In the genomic region with DNA sequence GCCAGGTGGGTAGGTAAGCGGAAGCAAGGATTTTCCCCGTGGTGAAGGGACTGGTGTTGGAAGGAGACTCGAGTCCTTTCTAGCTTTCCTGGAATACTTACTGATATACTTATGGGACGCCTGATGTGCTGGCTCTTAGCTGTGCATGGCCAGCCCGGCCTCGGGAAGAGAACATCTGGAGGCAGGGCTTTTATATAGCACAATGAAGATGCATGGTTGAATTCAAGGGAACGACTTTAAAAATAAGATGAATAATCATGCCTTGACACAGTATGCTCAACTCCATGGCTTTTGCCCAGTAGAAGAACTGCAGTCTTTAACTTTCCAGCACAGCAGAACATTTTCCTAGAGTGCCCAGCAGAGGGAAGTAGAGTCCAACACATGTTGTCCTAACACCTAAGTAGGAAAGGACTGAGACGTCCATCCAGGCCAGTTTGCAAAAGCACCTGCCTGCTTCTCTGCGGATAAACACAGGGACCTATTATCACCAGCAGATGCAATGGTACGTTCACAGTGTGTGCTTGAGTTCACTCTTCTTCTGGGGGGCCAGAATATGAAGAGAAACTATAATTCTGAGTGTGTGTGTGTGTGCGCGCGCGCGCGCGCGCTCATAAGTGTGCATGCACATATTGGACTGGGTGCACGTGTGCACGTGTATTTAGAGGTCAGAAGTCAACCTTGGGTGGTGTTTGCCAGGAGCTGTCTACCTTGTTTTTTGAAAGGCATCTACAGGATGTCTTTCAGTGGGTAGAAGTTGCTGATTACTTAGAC, we compare ENCODE assay signal across 8 mouse cellular contexts. TPM values are rescaled to one million over a fixed set of nuclear protein-coding genes. Genes with fewer than 3 reads are reported as not detected.
A peak's percentile ranks its signal among the peaks of the same experiment; 100 is the strongest.
DNase-seq lines count a peak whose midpoint lies in the region; ATAC-seq lines count a peak whose summit lies in the region.

No protein-coding gene starts in this region.

- 71% methylated on average over 20 of the region's 20 CpGs for WGBS in embryonic facial prominence, embryonic 13.5 days
- 69% methylated on average over 20 of the region's 20 CpGs for WGBS in heart, embryonic 11.5 days (ENCODE audit: insufficient replicate concordance)
- 67% methylated on average over 20 of the region's 20 CpGs for WGBS in limb, embryonic 15.5 days

- H3K4me2 ChIP-seq in embryonic facial prominence, embryonic 13.5 days: no peak overlapping the region
- no peak overlapping the region for H3K4me2 ChIP-seq in heart, embryonic 11.5 days
- H3K4me2 ChIP-seq in limb, embryonic 15.5 days: no peak overlapping the region

- H3K27me3 ChIP-seq in embryonic facial prominence, embryonic 13.5 days: peaks cover 5% of the 10 kb centered on the region; the same call in 1 of the 2 replicates
- no peaks in the 10 kb centered on the region for H3K27me3 ChIP-seq in heart, embryonic 11.5 days (ENCODE audit: control insufficient read depth, insufficient read depth, low read length)
- no peaks in the 10 kb centered on the region for H3K27me3 ChIP-seq in limb, embryonic 15.5 days

- H3K9ac ChIP-seq in embryonic facial prominence, embryonic 13.5 days: no peak overlapping the region
- no peak overlapping the region for H3K9ac ChIP-seq in heart, embryonic 11.5 days (ENCODE audit: low read depth, low read length)
- no peak overlapping the region for H3K9ac ChIP-seq in limb, embryonic 15.5 days

- peaks cover 23% of the 10 kb centered on the region for H3K4me1 ChIP-seq in embryonic facial prominence, embryonic 13.5 days
- H3K4me1 ChIP-seq in heart, embryonic 11.5 days (ENCODE audit: control insufficient read depth, insufficient read depth, low read length): peaks cover 5% of the 10 kb centered on the region; the same call in 1 of the 2 replicates
- peaks cover 14% of the 10 kb centered on the region; the same call in 1 of the 2 replicates for H3K4me1 ChIP-seq in limb, embryonic 15.5 days

- peak; percentile 38 for DNase-seq in CD4-positive helper T cell, adult 2 months (ENCODE audit: low read depth, low spot score)
- DNase-seq in adrenal gland, postnatal 36 days: peak; percentile 57 to 69
- DNase-seq in kidney, adult 9 months: peak; percentile 70
- DNase-seq in testis, postnatal 10 days (ENCODE audit: low spot score): peak; percentile 69

- no peak for ATAC-seq in embryonic facial prominence, embryonic 13.5 days (ENCODE audit: insufficient number of reproducible peaks, insufficient read depth, low FRiP score, low TSS enrichment, low read depth)
- peak; percentile 52; the same call in 1 of the 2 replicates for ATAC-seq in heart, embryonic 11.5 days (replicated peaks; ENCODE audit: insufficient number of reproducible peaks, low FRiP score, low TSS enrichment)
- peak; percentile 49; the same call in 1 of the 2 replicates for ATAC-seq in limb, embryonic 15.5 days (ENCODE audit: insufficient number of reproducible peaks, low FRiP score, low TSS enrichment, low read depth)
- 0 out of 2 replicates have a peak, but pooled peaks have one; percentile 19 for ATAC-seq in monocyte, adult 5-6 weeks (replicated peaks; ENCODE audit: insufficient number of reproducible peaks, low FRiP score, low TSS enrichment, poor library complexity, severe bottlenecking)

- 0 out of 2 replicates have a peak overlapping the region, but pooled peaks have one; percentile 22 for H3K27ac ChIP-seq in embryonic facial prominence, embryonic 13.5 days
- H3K27ac ChIP-seq in heart, embryonic 11.5 days (ENCODE audit: low read depth, low read length): no peak overlapping the region
- no peak overlapping the region for H3K27ac ChIP-seq in limb, embryonic 15.5 days

- no peak overlapping the region for H3K4me3 ChIP-seq in embryonic facial prominence, embryonic 13.5 days
- H3K4me3 ChIP-seq in heart, embryonic 11.5 days (ENCODE audit: low read depth, low read length): no peak overlapping the region
- no peak overlapping the region for H3K4me3 ChIP-seq in limb, embryonic 15.5 days

- H3K9me3 ChIP-seq in embryonic facial prominence, embryonic 13.5 days: no peaks in the 10 kb centered on the region
- no peaks in the 10 kb centered on the region for H3K9me3 ChIP-seq in heart, embryonic 11.5 days (replicated peaks; ENCODE audit: control insufficient read depth, low read length)
- no peaks in the 10 kb centered on the region for H3K9me3 ChIP-seq in limb, embryonic 15.5 days

- no peaks in the 10 kb centered on the region for H3K36me3 ChIP-seq in embryonic facial prominence, embryonic 13.5 days
- H3K36me3 ChIP-seq in heart, embryonic 11.5 days (ENCODE audit: control insufficient read depth, insufficient read depth, low read length): no peaks in the 10 kb centered on the region
- no peaks in the 10 kb centered on the region for H3K36me3 ChIP-seq in limb, embryonic 15.5 days

RNA-seq across cellular contexts. Expression of gene Echdc3, which starts 19.8 kb away (rescaled TPM):
- 10 to 100 TPM; 29.2 to 61.5 TPM for total RNA-seq in adrenal gland, postnatal 36 days (2021)
- 3.0 and 3.6 TPM in 2 replicates for polyA plus RNA-seq in embryonic facial prominence, embryonic 13.5 days (2015; fragmentation: Nextera tagmentation; extraction: Ambion mirVana)
- 6.7 and 8.8 TPM in 2 replicates for polyA plus RNA-seq in heart, embryonic 11.5 days (2014; fragmentation: Nextera tagmentation; extraction: Ambion mirVana)
- polyA plus RNA-seq in limb, embryonic 15.5 days (2015; fragmentation: Nextera tagmentation; extraction: Ambion mirVana): 6.0 and 6.1 TPM in 2 replicates
- 0.19 TPM in 1 of 3 replicates, not detected in the others for total RNA-seq in monocyte, adult 5-6 weeks (2017)
